ENCODE assay signal across 8 mouse cellular contexts in genomic region chr11:86684126-86685012, GRCm38 (mm10). TPM values are rescaled to one million over a fixed set of nuclear protein-coding genes. Genes with fewer than 3 reads are reported as not detected.
A peak's percentile ranks its signal among the peaks of the same experiment; 100 is the strongest.
DNase-seq lines count a peak whose midpoint lies in the region; ATAC-seq and TF ChIP-seq lines count a peak whose summit lies in the region.

No protein-coding gene starts in this region.

- H3K27ac ChIP-seq in embryonic facial prominence, embryonic 15.5 days (replicated peaks) = peak overlapping the region; percentile 93
- peak overlapping the region; percentile 92 for H3K27ac ChIP-seq in limb, embryonic 10.5 days

- peak overlapping the region; percentile 98 for H3K4me3 ChIP-seq in lung, adult 2 months (replicated peaks; ENCODE audit: extremely low read depth, low read depth, low read length)
- peak overlapping the region; percentile 85 for H3K4me3 ChIP-seq in embryonic facial prominence, embryonic 15.5 days (replicated peaks)
- H3K4me3 ChIP-seq in limb, embryonic 10.5 days = peak overlapping the region; percentile 86

- no peaks in the 10 kb centered on the region for H3K27me3 ChIP-seq in embryonic facial prominence, embryonic 15.5 days
- H3K27me3 ChIP-seq in limb, embryonic 10.5 days (ENCODE audit: low read depth, poor library complexity, severe bottlenecking) = no peaks in the 10 kb centered on the region

- WGBS in lung, adult 2 months = 4% methylated on average over 20 of the region's 20 CpGs
- WGBS in embryonic facial prominence, embryonic 15.5 days = 4% methylated on average over 20 of the region's 20 CpGs
- WGBS in limb, embryonic 10.5 days = 11% methylated on average over 20 of the region's 20 CpGs

- H3K9me3 ChIP-seq in embryonic facial prominence, embryonic 15.5 days (replicated peaks) = no peaks in the 10 kb centered on the region
- no peaks in the 10 kb centered on the region for H3K9me3 ChIP-seq in limb, embryonic 10.5 days (replicated peaks)

- DNase-seq in lung, adult 2 months = no peak
- DNase-seq in lung, adult 18-20 months = no peak
- DNase-seq in limb, embryonic 10.5 days (ENCODE audit: low spot score) = no peak
- no peak for DNase-seq in cerebellum, adult 8-10 months
- DNase-seq in frontal cortex, postnatal 14 days (ENCODE audit: low spot score in 2 of 2) = no peak
- DNase-seq in B cell, adult 2 months = no peak

- ATAC-seq in embryonic facial prominence, embryonic 15.5 days (ENCODE audit: insufficient number of reproducible peaks, low FRiP score, low TSS enrichment, low read depth) = no peak
- 0 out of 2 replicates have a peak, but pooled peaks have one; percentile 7 for ATAC-seq in neutrophil, adult 5-6 weeks (ENCODE audit: extremely low read depth, insufficient number of reproducible peaks, low FRiP score, poor library complexity, severe bottlenecking)

- no peak for TF ChIP-seq CTCF in lung, adult 2 months (IDR thresholded peaks at IDR 0.05; ENCODE audit: insufficient read depth, low read length)

- peaks cover 18% of the 10 kb centered on the region for H3K36me3 ChIP-seq in embryonic facial prominence, embryonic 15.5 days
- H3K36me3 ChIP-seq in limb, embryonic 10.5 days = peaks cover 39% of the 10 kb centered on the region

- peak overlapping the region; percentile 91 for H3K9ac ChIP-seq in embryonic facial prominence, embryonic 15.5 days

- peak overlapping the region; percentile 79 for H3K4me2 ChIP-seq in embryonic facial prominence, embryonic 15.5 days (replicated peaks)

- peaks cover 6% of the 10 kb centered on the region for H3K4me1 ChIP-seq in lung, adult 2 months (ENCODE audit: control insufficient read depth, insufficient read depth, low read length)
- peaks cover 18% of the 10 kb centered on the region for H3K4me1 ChIP-seq in embryonic facial prominence, embryonic 15.5 days
- H3K4me1 ChIP-seq in limb, embryonic 10.5 days = peaks cover 23% of the 10 kb centered on the region

- TF ChIP-seq POLR2A in lung, adult 2 months (IDR thresholded peaks at IDR 0.05; ENCODE audit: borderline replicate concordance, extremely low read depth, low read depth, low read length) = no peak

RNA-seq across cellular contexts. Expression of gene Ptrh2, which starts 0.6 kb away (rescaled TPM):
- polyA plus RNA-seq in lung, adult 2 months (2012; rRNA removed) = 2.2 and 3.8 TPM in 2 replicates
- polyA plus RNA-seq in embryonic facial prominence, embryonic 15.5 days (2015; fragmentation: Nextera tagmentation; extraction: Ambion mirVana) = 29.4 and 30.2 TPM in 2 replicates
- polyA plus RNA-seq in limb, embryonic 10.5 days (2016; fragmentation: Nextera tagmentation; extraction: Ambion mirVana) = 45.6 and 45.9 TPM in 2 replicates
- 7.9 and 8.6 TPM in 2 replicates for total RNA-seq in neutrophil, adult 5-6 weeks (2017)

RNA-seq across cellular contexts. Expression of gene Vmp1, which starts 0.7 kb away (rescaled TPM):
- polyA plus RNA-seq in lung, adult 2 months (2012; rRNA removed) = 41.0 and 65.3 TPM in 2 replicates
- 82.8 and 87.6 TPM in 2 replicates for polyA plus RNA-seq in embryonic facial prominence, embryonic 15.5 days (2015; fragmentation: Nextera tagmentation; extraction: Ambion mirVana)
- 88.6 and 97.9 TPM in 2 replicates for polyA plus RNA-seq in limb, embryonic 10.5 days (2016; fragmentation: Nextera tagmentation; extraction: Ambion mirVana)
- total RNA-seq in neutrophil, adult 5-6 weeks (2017) = 210 and 221 TPM in 2 replicates
